Mouse (Mus musculus) mesoderm, embryonic 11.5 days (tissue): ENCODE measurements around the gene Vmn1r218.
A peak's percentile ranks its signal among the peaks of the same experiment; 100 is the strongest.
"Not testable (repeated sequence)": the region's sequence is repeated elsewhere in the genome, so short reads cannot be mapped to it uniquely, and the experiment has no call there.

ENCODE experiments used
- DNase-seq: peaks from one replicate; pipeline ENCODE4 v3.0.0-alpha.2; 2012; ENCODE audit warnings: low read depth, low spot score

Vmn1r218 gene

DNA sequence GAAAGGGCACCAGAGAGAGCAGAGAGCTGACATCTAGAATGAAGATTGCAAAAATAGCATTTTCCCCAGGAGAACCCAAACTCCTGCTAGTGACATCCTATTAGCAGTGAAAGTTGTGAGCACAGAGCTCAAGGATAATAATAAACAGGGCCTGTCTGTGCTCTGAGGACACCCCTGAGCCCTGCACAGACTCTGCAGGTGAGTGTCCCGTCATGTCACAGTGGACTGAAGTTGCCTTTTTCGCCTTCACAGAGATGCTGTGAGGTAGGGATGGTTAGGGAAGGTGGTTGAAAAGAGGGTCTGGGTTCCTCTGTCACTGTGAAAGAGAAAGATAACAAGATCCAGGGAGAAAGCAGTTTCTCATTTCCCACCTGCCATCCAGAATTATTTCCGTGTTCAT lies at the start of gene Vmn1r218:
Vmn1r218 (plus strand) TSS at position 57 of the 400 bp plus-strand sequence.
- no peak for DNase-seq

DNA sequence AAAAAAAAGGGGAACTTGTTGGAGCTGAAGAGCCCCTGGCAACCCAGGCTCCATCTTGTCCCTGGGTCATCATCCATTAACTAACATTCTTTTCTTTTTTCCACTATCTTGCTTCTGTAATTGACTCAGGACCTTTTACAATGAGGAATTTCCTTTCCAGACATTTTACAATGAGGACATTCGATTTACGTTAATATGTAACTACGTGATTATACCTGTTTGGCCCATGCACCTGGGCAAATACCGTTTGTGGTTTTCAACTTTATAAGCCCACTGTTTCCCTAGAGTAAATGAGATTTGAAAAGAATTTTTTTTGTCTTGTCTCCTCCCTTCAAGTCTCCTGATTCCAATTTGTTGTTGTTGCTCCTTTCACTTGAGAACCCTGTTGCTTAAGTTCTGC lies 38.6 kb upstream of the Vmn1r218 start:
- no peak for DNase-seq

DNA sequence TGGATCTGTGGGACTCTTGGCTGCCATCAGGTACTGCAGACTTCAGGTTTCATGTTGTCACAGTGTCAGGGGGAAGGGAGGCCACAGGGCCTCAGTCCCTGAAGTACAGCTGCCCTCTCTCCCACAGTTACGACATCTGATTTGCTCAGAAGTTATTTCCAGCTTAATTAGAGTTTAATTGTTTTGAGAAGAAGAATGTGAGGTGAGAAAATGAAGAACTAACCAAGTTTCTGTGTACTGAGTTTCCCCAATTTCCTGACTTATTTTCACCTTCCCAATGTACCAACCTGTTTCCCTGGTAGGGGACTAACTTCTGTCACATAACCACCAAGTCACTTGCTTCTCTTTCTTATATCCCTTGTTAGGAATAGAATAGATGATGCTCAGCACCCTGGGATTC lies 14.8 kb upstream of the Vmn1r218 start, which contains the start of gene Vmn1r217:
Vmn1r217 (minus strand) TSS at position 101 of the 400 bp plus-strand sequence.
- DNase-seq = not testable (repeated sequence)

DNA sequence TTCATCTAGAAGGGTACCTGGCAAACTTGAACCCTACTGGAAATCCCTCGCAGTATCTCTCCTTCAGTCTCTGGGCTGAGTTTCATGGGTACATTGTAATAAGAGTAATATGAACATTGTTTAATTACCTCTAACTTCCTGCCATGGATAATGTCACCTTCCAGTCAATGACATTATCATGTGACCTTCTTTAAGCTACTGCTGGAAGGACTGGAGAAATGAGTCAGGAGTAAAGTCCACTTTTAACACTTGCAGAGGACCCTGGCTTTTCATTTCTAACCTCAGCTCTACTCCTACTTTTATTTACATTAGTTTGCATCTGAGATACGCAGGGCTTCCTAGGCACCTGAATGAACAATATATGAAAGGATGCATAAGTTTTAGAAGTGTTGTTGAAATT lies 12.3 kb upstream of the Vmn1r218 start:
- no peak for DNase-seq

DNA sequence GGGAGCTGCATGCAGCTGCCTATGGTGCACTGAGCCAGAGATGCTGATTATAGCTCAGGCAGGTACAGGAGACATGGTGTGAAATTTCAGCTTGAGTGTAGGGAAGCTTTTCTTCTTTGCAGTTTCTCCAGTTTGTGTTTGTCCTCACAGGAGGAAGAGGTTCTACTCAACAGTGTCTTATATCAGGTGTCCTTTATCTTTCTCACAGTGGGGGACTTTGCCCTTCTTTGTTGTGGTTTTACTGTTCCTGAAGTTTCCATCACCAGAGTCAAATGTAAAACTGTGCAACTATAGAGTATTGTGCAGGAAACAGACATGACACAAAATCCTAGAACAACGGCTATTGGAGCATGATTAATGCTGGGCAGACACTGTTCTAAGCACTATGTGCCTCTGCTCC lies 546 bp downstream of the Vmn1r218 start:
- DNase-seq = no peak

GRCm38 (mm10) chr13:23138880-23139279 lies 5.9 kb downstream of the Vmn1r218 start:
- DNase-seq = no peak

GRCm38 (mm10) chr13:23157848-23158247 lies 24.9 kb downstream of the Vmn1r218 start:
- DNase-seq = peak; percentile 12

DNA sequence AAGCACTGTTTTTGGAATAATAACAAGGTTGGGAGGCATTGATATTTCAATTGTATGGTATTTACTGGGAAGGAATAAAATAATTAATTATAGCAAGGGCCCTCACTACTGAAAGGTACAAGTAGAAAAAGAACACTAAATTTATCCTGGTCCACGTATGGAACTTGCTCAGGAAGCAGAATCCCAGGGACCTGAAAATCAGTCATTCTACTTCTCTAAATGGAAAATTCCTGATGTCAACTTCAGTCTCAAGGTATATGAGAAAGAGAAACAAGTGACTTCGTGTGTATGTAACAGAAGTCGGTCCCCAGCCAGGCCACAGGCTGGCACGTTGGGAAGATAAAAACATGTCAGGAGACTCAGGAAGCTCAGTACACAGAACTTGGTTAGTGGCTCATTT lies 26.1 kb downstream of the Vmn1r218 start, which contains the start of gene Vmn1r219:
Vmn1r219 (plus strand) TSS at position 301 of the 400 bp plus-strand sequence.
- no peak for DNase-seq

- DNase-seq = not testable (repeated sequence)
These were observed 33.5 kb downstream of the Vmn1r218 start for GRCm38 (mm10) chr13:23166471-23166870.

GRCm38 (mm10) chr13:23187875-23188274 lies 54.9 kb downstream of the Vmn1r218 start, which contains the start of gene Vmn1r220:
Gene Vmn1r220 (minus strand): TSS chr13:23187975.
- DNase-seq = no peak
